Mouse (Mus musculus): ENCODE data around the gene Kif27. TPM values are rescaled to one million over a fixed set of nuclear protein-coding genes. Genes with fewer than 3 reads are reported as not detected.
A peak's percentile ranks its signal among the peaks of the same experiment; 100 is the strongest.
"Not testable (repeated sequence)": the region's sequence is repeated elsewhere in the genome, so short reads cannot be mapped to it uniquely, and the experiment has no call there.

Gene Kif27
- polyA plus RNA-seq (2016; fragmentation: Nextera tagmentation; extraction: Ambion mirVana) = 0.20 and 0.31 TPM in 2 replicates

DNA sequence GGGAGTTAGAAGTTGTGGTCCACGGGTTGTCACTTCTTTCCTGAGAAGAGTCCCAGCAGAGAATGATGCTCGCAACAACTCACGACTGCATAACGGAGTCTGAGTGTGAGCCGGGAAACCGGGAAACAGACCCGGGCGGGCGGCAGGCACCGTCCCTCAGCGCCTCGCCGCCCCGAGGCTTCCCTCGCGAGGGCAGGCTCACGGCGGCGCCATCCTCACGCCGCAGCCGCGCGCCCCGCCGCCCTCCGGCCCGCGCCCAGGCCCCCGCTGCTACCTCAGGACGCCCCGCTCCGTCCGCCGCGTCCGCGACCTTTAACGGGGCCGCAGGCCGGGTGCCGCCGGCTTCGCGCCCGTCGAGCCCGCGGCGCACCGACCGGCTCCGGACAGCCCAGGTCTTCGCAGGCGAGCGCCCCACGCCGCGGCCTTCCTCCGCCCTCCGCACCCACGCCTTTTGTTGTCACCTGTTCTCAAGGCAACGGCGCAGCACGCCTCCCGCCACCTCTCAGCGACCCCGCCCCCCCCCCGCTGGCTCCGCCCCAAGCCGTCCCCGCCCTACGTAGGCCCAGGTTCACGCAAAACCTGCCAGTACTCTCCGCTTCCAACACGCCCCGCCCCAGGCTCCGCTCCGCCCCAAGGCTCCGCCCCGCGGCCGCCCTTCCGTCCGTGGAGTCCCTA, at the start of gene Kif27:
Kif27 (minus strand) TSS at position 494 of the 675 bp plus-strand sequence.
- Histone ChIP-seq H3K4me3 (peak within 1 kb of the TSS; percentile 75), H3K27ac (peak within 1 kb of the TSS; percentile 85), H3K27me3 (ENCODE audit: insufficient read depth, poor library complexity, severe bottlenecking) (0 out of 2 replicates have a peak, but pooled peaks cover 7% of the 10 kb centered on the region), H3K9me3 (no peaks in the 10 kb centered on the region), H3K36me3 (no peaks in the 10 kb centered on the region), H3K4me1 (peaks cover 5% of the 10 kb centered on the region; the same call in 1 of the 2 replicates)
- DNase-seq (ENCODE audit: low spot score) = peak; percentile 97
- 1% methylated on average over 83 of the region's 85 CpGs for WGBS

DNA sequence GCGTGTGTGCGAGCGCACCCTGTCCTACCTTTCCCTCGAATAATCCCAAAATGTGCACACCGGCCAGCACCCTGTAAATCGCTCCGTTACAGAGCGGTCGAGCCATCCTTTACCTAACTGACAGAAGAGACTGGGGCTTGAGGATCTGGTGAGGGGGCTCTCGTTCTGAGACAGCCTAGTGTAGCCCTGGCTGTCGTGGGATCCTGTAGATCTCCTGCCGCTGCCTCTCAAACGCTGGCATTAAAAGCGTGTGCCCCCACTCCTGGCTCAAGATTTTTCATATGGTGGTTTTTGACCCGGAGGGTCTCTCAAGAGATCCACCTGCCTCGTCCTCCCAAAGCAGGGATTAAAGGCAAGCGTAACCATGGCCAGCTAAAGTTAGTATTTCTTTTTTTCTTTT, 44.3 kb upstream of the Kif27 start, which contains the start of gene Hnrnpk:
Hnrnpk (minus strand) TSS at position 101 of the 400 bp plus-strand sequence.
- not testable (repeated sequence) for H3K9me3 ChIP-seq; H3K27me3 ChIP-seq (ENCODE audit: insufficient read depth, poor library complexity, severe bottlenecking); H3K4me1 ChIP-seq; DNase-seq (ENCODE audit: low spot score)
- Histone ChIP-seq H3K27ac (peak within 1 kb of the TSS; percentile 100), H3K4me3 (peak within 1 kb of the TSS; percentile 92), H3K36me3 (peaks cover 19% of the 10 kb centered on the region)
- 9% methylated on average over 17 of the region's 17 CpGs for WGBS

DNA sequence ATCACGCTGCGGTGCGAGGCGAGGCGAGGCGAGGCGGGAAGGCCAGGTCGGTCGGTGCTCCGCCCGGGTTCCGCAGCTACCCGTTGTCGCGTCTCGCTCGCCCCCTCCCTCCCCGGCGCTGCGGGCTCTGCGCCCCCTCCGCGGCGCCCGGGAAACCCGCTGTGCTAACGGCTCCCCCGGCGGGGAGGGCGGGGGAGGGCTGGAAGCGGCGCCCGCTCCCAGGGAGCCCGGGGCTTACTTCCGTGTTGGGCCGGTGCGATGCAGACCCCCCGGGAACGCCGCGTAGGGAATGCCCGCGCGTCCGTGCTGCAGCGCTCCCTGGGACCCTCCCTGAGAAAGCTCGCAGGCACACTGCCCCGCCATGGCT, 43.8 kb upstream of the Kif27 start:
- DNase-seq (ENCODE audit: low spot score) = no peak
- H3K9me3 ChIP-seq = no peaks in the 10 kb centered on the region
- no peaks in the 10 kb centered on the region for H3K27me3 ChIP-seq (ENCODE audit: insufficient read depth, poor library complexity, severe bottlenecking)
- H3K36me3 ChIP-seq = peaks cover 24% of the 10 kb centered on the region
- WGBS = under 1% methylated on average over 33 of the region's 48 CpGs
- H3K4me1 ChIP-seq = no peaks in the 10 kb centered on the region
- H3K4me3 ChIP-seq = peak overlapping the region; percentile 92
- peak overlapping the region; percentile 100 for H3K27ac ChIP-seq

DNA sequence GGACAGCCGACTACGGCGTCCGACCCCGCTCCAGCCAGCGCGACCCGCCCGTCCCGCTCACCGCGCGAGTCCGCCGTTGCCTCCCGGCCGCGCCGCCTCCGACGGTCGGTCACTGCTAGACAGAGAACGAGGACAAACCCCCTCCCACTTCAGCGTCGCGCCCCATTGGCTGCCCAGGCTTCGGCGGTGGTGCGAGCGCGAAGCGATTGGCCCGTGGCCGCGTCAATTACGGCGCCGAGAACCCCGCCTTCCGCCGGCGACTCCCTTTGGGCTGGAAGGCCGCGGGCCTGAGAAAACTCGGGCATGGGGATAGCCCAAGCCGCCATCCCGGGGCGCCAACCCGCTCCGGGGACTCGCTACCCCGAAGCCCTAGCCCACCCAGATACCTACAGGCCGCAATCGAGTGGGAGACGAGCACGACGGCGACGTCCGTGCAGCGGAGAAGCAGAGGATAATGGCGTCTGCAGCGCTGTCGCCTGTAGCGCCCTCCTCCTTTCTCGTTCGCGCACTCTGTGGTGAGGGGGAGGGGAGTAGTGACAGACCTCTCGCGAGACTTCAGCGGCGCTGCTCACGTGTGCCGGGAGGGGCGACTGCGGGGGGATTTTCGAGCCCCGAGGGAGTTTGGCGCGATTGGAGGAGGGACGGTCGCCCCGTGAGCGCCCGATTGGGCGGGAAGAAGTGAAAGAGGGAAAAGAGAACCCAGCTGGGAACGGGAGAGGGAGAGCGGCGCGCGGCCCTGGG, 43.3 kb upstream of the Kif27 start, which contains the start of gene Rmi1:
Rmi1 (plus strand) TSS at position 246 of the 741 bp plus-strand sequence.
- Histone ChIP-seq H3K36me3 (peaks cover 24% of the 10 kb centered on the region), H3K9me3 (no peaks in the 10 kb centered on the region), H3K4me1 (no peaks in the 10 kb centered on the region), H3K27me3 (ENCODE audit: insufficient read depth, poor library complexity, severe bottlenecking) (no peaks in the 10 kb centered on the region), H3K27ac (peak within 1 kb of the TSS; percentile 100), H3K4me3 (peak within 1 kb of the TSS; percentile 92)
- WGBS = under 1% methylated on average over 90 of the region's 91 CpGs
- DNase-seq (ENCODE audit: low spot score) = peak; percentile 98

DNA sequence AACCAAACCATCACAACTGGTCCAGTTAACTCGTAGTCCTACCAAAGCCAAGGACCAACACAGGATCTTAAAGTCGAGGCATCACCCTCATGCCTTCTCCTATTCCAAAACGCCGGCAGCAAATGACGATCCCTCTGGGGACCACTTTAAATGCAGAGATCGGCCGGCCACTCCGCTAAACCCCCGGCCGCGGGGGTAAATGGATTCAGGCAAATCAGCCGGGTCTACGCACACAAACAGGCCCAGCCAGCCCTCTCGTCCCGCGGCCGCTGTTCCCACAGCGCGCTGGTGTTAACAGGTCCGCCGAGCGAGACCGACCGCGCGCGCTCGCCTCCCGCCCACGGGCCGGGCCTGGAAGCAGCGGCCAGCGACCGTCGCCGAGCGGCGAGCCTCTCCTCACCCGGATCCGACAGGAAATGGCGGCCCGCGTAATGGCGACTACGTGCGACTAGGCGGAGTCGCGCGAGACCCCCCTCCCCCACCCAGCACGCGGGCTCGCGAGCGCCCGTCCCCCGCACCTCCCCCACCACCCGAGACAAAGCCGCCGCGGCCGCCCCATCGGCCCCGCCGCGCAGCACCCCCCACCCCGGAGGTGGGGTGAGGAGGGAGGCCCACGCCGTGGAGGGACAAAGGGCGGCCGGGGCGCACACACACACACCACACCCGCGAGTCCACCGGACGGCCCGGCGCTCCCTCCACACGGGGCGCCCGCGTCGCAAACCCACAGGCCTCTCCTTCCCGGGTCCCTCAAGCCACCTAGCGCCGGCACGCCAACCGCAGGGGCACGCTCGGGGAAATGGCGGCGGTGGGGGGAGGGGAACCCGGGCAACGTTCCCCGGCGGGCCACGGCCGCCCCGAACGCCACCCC, 42.4 kb upstream of the Kif27 start:
- Histone ChIP-seq H3K36me3 (peaks cover 32% of the 10 kb centered on the region), H3K4me3 (peak overlapping the region; percentile 92), H3K27me3 (ENCODE audit: insufficient read depth, poor library complexity, severe bottlenecking) (no peaks in the 10 kb centered on the region), H3K4me1 (no peaks in the 10 kb centered on the region), H3K9me3 (no peaks in the 10 kb centered on the region), H3K27ac (peak overlapping the region; percentile 100)
- DNase-seq (ENCODE audit: low spot score) = peak; percentile 89
- under 1% methylated on average over 82 of the region's 100 CpGs for whole genome bisulfite sequencing

DNA sequence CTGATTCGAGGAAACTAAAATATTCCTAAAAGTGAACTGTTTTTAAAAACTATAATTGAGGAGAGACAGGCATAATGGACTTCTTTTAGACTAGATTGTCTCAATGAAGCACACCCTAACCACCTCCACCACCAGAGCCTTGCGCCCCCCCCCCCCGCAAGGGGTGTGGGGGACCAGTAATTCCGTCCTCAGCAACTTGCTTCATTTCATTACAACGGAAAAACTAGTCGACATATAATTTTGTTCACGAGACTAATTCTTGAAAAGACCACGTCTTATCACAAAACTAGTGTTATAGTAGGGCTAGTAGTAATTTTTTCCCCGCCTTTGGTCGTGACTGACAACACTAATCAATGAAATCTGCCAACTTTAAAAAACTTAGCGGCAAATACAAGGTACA, 41.7 kb upstream of the Kif27 start:
- no peaks in the 10 kb centered on the region for H3K9me3 ChIP-seq
- no peaks in the 10 kb centered on the region for H3K27me3 ChIP-seq (ENCODE audit: insufficient read depth, poor library complexity, severe bottlenecking)
- peaks cover 40% of the 10 kb centered on the region for H3K36me3 ChIP-seq
- H3K4me3 ChIP-seq = peak overlapping the region; percentile 92
- no peaks in the 10 kb centered on the region for H3K4me1 ChIP-seq
- peak overlapping the region; percentile 100 for H3K27ac ChIP-seq
- WGBS = 1% methylated on average over 11 of the region's 11 CpGs
- DNase-seq (ENCODE audit: low spot score) = no peak

DNA sequence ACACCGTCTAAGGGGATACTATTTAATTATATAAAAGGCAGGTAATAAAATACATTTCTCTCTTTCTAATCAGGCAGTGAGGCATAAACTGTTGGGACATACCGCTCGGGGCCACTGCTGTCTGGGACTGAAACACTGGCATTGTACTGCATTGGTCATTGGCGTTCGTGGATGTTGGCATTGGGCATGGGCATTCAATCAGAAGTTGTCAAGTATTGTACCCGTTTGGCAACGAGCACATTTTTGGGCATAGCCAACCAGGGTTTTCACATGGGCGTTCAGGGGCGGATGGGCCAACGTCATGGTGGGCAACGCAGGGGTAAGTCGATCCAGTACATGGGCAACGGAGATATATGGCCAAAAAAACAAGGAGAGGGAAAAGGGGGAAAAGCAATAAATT, 38.7 kb upstream of the Kif27 start:
- no peak overlapping the region for H3K4me3 ChIP-seq
- H3K27me3 ChIP-seq (ENCODE audit: insufficient read depth, poor library complexity, severe bottlenecking) = no peaks in the 10 kb centered on the region
- H3K4me1 ChIP-seq = no peaks in the 10 kb centered on the region
- H3K27ac ChIP-seq = no peak overlapping the region
- H3K36me3 ChIP-seq = peaks cover 69% of the 10 kb centered on the region
- no peaks in the 10 kb centered on the region for H3K9me3 ChIP-seq
- no peak for DNase-seq (ENCODE audit: low spot score)
- 93% methylated on average over 13 of the region's 13 CpGs for WGBS

DNA sequence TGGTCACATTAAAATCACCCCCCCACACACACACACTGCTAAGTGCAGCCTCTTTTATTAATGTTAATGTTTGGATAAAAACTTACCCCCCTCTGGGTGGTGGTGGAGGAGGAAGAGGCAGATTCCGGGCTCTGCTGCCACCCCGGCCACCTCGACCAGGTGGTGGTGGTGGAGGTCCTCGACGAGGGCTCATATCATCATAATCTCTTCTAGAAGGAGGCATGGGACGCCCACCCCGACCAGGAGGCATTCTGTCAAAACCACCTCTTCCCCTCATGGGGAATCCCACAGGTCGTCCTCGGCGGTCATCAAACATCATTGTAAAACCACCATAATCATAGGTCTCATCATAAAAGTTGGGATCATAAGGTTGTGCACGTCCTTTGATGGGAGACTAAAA, 35.5 kb upstream of the Kif27 start:
- H3K9me3 ChIP-seq; H3K4me1 ChIP-seq; H3K27me3 ChIP-seq (ENCODE audit: insufficient read depth, poor library complexity, severe bottlenecking); DNase-seq (ENCODE audit: low spot score); H3K4me3 ChIP-seq; H3K27ac ChIP-seq: not testable (repeated sequence)
- peaks cover 93% of the 10 kb centered on the region for H3K36me3 ChIP-seq
- 89% methylated on average over 11 of the region's 11 CpGs for WGBS

DNA sequence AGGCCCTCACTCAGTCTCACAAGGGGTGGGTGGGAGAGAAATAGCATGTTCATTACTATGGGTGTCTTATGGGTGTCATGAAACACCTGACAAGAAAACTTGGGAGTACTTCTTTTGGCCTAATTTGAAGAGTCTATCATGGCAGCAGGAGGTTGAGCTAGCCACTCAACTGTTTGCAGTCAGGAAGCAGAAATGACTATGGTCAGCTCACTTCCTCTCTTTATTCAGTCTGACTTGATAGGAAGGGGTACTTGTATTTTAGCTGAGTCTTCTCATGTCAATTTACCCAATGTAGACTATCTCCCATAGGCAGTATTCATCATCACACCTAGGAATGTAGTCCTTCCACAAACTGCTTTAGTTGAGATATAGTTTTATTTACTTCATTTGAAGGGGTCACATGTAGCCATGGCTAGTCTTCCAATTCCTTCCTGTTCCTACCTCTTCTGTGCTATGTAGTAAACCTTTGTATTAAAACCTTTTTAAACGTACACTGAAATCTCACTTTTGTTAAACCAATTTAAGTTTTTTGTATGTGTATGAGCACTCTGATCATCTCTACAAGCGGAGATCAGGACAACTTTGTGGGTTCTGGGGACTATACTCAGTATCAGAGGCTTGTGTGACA, 30.5 kb upstream of the Kif27 start:
- 0 out of 2 replicates have a peak, but pooled peaks cover 4% of the 10 kb centered on the region for H3K4me1 ChIP-seq
- DNase-seq (ENCODE audit: low spot score) = no peak
- no peaks in the 10 kb centered on the region for H3K27me3 ChIP-seq (ENCODE audit: insufficient read depth, poor library complexity, severe bottlenecking)
- no peak overlapping the region for H3K4me3 ChIP-seq
- H3K9me3 ChIP-seq = no peaks in the 10 kb centered on the region
- 81% methylated on average over 2 of the region's 2 CpGs for WGBS
- H3K27ac ChIP-seq = no peak overlapping the region
- peaks cover 44% of the 10 kb centered on the region for H3K36me3 ChIP-seq

DNA sequence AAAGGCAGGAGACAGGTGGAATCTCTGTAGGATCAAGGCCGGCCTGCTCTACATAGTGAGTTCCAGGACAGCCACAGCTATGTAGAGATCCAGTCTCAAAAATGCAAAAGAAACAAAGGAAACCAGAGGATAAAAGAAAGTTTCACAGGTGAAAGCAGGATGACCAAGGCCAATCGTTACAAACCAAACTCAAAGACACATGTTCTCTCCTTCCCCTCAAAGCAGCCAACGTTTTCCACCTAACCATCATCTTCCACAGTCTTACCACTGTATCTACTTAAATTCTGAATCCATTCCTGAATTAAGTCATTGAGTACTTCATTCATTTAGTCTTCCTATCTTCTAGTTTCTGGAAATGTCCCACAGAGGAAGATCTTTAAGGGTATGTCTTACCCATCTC, 29.5 kb upstream of the Kif27 start:
- peaks cover 8% of the 10 kb centered on the region; the same call in 1 of the 2 replicates for H3K4me1 ChIP-seq
- H3K27ac ChIP-seq = no peak overlapping the region
- no peaks in the 10 kb centered on the region for H3K27me3 ChIP-seq (ENCODE audit: insufficient read depth, poor library complexity, severe bottlenecking)
- DNase-seq (ENCODE audit: low spot score) = no peak
- H3K4me3 ChIP-seq = no peak overlapping the region
- no peaks in the 10 kb centered on the region for H3K9me3 ChIP-seq
- WGBS = 42% methylated on average over 3 of the region's 3 CpGs
- peaks cover 33% of the 10 kb centered on the region for H3K36me3 ChIP-seq

DNA sequence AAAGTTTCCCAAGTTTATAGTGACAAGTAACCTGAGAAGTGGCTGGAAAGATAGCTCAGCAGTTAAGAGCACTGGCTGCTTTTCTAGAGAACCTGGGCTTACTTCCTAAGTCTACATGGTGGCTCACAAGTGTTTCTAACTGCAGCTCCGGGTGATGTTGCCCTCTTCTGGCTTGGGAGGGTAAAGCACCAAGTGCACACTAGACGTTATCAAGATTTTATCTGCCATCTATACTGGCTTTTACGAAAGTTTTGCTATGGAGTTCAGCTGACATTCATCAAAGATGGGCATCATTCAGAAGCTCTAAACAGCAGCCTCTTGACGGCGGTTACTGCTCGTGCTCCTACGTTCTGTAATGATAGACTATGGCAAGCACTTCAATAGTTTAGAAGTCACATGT, 29.0 kb upstream of the Kif27 start:
- no peak overlapping the region for H3K4me3 ChIP-seq
- no peaks in the 10 kb centered on the region for H3K27me3 ChIP-seq (ENCODE audit: insufficient read depth, poor library complexity, severe bottlenecking)
- WGBS = 15% methylated on average over 7 of the region's 7 CpGs
- peaks cover 8% of the 10 kb centered on the region; the same call in 1 of the 2 replicates for H3K4me1 ChIP-seq
- peaks cover 31% of the 10 kb centered on the region for H3K36me3 ChIP-seq
- DNase-seq (ENCODE audit: low spot score) = peak; percentile 89
- H3K9me3 ChIP-seq = no peaks in the 10 kb centered on the region
- no peak overlapping the region for H3K27ac ChIP-seq

DNA sequence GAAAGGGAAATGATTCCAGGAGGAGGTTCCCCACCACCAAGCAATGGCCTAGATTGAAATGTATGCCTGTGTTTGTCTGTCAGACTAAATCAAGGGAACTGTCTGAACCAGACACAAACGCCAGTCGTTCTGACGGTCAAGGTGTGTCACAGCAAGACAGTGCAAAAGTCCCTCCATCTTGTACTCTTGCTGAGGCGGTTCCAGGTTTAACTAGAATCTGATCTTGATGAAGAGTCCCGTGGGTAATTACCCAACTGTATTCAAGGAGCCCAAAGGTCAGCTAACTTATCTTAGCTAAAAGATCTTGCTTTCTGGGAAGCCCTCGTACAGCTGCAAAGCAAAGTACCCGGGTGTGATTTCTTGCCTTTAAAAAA, 26.6 kb upstream of the Kif27 start:
- Histone ChIP-seq H3K36me3 (peaks cover 35% of the 10 kb centered on the region), H3K4me1 (peaks cover 8% of the 10 kb centered on the region; the same call in 1 of the 2 replicates), H3K4me3 (peak overlapping the region; percentile 92), H3K27ac (peak overlapping the region; percentile 95), H3K9me3 (peaks cover 5% of the 10 kb centered on the region; the same call in 1 of the 2 replicates), H3K27me3 (ENCODE audit: insufficient read depth, poor library complexity, severe bottlenecking) (no peaks in the 10 kb centered on the region)
- no peak for DNase-seq (ENCODE audit: low spot score)
- 78% methylated on average over 7 of the region's 7 CpGs for WGBS
